Mouse (Mus musculus) left cerebral cortex, adult 18-20 months (tissue): ENCODE data around the gene Nckap5l. TPM values are rescaled to one million over a fixed set of nuclear protein-coding genes. Genes with fewer than 3 reads are reported as not detected.

ENCODE experiments used
- DNase-seq, 2 experiments: peaks; one replicate each; pipeline ENCODE4 v3.0.0; 2021 to 2022; ENCODE audit warnings: low spot score in 2 of 2, mixed read lengths in 1 of 2
- total RNA-seq, 2 experiments: library from RNA; stranded (reverse); gene quantifications; 2 replicates each; pipeline ENCODE4 v1.2.3; 2021

The Nckap5l gene
- total RNA-seq, 2 experiments from 2014 or later: 17.0 to 19.0 TPM

- no peak for DNase-seq
Observed at GRCm38 (mm10) chr15:99470224-99470761, 12.7 kb upstream of the Nckap5l start.

- no peak for DNase-seq
Observed at GRCm38 (mm10) chr15:99469736-99470135, 12.2 kb upstream of the Nckap5l start.

GRCm38 (mm10) chr15:99469067-99469466 is 11.5 kb upstream of the Nckap5l start:
- DNase-seq: peak; percentile 65 to 81

GRCm38 (mm10) chr15:99463194-99463593 is 5.6 kb upstream of the Nckap5l start:
- no peak for DNase-seq

- peak; percentile 34 to 53 for DNase-seq
Observed at GRCm38 (mm10) chr15:99456963-99457605, 464 bp downstream of the Nckap5l start.

DNA sequence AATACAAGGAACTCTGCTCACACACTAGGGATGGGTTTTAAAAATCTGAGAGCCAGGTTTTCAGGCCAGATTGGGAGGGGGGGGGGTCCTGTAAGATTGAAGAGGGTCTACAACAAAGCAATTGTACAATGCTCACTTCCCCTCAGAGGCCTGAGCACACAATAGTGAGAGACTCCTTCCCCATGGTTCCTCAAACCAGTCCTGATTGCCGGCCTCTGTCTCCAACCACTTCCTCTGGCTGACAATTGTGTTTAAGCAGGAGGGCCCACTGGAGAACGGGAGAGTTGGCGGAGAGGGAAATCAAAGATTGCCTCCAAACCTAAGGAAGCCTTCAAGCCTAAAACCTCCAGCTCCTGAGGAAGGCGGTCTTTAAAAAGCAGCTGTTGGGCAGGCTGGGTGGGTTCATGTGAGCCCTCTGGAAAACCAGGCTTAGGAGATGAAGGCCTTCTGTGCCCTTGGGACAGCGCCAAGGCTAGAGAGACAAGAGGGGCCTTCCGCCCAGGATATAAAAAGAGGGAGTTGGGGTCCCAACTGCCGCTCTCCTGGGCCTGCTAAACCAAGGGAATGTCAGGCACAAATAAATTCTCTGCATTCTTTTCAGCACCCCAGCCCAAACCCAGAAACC is 1.1 kb downstream of the Nckap5l start:
- DNase-seq: no peak

DNA sequence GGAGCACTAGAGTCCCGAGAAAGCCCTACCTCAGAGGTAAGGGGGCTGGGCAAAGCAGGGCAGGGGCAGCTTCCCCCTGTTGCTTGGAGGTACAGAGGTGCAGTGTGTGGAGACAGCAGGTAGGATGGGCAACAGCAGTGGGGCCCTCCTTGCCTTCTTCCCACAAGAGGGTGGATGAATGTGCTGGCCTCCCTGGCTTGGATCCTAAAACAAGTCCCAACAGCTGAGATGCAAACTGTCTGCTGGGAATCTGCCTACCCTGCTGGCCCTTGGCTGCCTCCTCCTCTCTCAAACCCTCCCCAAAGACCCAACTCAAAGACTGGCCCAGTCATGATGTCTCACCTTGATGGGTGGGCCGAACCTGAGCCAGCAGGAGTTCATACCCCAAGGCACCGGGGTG is 2.1 kb downstream of the Nckap5l start:
- DNase-seq: no peak

- no peak for DNase-seq
Observed at GRCm38 (mm10) chr15:99454585-99455279, 2.8 kb downstream of the Nckap5l start.

DNA sequence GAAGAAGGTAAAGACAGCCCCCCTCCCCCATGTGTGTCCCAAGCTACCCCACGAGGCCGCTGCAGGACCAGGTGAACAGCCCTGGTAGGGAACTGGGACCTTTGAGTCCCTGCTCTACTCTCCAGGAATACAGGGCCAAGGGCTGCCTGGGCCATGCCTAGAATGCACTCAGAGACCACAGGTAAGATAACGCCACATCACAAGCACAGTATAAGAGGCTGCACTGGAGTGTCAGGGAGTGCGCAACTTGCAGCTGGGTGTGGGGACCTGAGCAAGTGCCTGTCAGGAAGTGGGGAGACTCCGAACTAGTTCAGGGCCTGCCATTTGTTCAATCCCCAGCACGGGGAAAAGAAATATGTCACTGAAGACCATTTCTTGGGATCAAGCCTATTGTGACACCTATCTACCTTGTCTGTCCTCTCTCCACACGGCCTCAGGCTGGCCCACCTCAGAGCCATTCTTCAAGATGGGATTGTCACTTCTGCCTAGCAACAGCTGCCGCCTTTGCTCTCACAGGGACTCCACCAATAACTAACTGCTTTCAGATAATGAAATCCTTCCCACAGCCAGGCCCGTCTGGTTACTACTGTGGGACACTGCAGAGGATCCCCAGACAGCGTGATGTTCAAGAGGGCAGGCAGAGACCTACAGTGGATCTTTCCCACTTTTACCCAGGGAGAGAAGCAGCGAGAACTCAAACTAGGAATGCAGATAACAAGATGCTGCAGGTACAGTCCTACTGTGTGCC is 4.2 kb downstream of the Nckap5l start:
- DNase-seq: no peak

- no peak for DNase-seq
Observed at GRCm38 (mm10) chr15:99449751-99450280, 7.7 kb downstream of the Nckap5l start.

DNA sequence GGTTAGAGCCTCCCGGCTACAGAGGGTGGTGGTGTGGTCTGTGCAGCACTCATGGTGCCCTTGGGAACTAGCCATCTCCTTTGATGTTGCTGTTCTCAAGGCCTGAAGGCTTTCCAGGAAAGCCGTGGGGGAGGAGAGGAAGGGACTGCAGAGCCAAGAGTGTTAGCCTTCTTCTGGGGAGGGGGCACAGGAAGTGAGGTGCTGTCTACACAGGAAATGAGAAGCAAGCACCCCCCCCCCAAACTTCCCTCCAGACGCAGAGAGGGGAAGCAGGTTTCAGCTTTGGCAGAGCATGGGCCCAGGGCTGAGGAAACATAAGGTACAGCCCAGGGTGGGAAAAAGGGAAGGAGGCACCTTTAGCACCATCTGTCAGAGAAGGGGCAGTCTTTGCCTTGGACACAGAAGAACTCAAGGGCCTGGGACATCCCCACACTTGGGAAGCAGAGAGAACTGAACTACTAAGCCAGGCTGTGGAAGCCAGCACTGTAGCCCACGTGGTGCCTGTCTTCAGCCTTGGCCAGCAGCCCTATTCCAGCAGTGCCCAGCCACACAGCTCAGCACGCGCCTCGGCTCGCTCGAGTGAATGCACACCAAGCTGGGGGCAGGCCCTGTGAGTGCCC is 8.3 kb downstream of the Nckap5l start:
- peak; percentile 63 to 69 for DNase-seq

DNA sequence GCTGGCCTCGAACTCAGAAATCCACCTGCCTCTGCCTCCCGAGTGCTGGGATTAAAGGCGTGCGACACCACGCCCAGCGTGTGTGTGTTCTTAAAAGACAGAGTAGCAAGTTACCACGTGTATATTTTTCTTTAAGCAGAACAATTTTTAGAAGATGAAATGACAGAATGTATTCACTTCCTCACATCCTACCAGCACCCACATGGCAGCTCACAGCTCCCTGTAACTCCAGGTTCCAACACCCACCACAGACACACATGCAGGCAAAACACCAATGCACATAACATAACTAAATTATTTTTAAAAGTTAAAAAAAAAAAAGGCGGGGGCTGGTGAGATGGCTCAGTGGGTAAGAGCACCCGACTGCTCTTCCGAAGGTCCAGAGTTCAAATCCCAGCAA is 11.4 kb downstream of the Nckap5l start:
- peak in 1 of 2 experiments; percentile 30 for DNase-seq

- DNase-seq: no peak
Observed at GRCm38 (mm10) chr15:99445567-99445966, 12.0 kb downstream of the Nckap5l start.

- no peak for DNase-seq
Observed at GRCm38 (mm10) chr15:99442358-99442757, 15.2 kb downstream of the Nckap5l start.

DNA sequence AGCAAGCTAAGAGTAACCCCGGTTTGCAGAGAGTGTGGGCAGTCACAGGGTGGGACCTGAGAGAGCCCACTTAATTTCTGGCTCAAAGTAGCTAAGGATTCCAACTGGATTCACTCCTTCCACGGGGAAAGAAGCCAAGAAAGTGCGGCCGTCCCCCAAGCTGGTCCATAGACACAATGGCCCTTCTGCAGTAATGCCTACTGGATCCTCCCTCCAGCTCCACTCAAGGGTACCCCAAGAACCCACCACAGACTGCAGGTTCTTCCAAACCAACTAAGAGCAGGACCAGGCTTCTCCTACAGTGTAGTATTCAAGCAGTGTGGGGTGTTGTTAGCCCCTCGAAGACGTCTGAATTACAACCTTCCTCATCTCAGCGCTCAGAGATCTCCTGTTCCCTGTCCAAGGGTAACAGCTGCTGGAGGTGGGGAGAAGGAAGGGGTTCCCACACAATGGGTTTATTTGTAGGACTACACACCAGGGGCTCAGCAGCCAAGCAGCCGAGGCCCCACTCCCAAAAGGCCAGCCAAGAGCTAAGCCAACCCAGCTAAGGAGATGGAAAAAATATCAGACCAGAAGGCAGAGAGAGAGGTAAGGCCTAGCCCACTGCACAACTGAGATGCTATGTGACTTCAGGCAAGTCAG is 16.6 kb downstream of the Nckap5l start:
- DNase-seq: no peak

- no peak for DNase-seq
Observed at GRCm38 (mm10) chr15:99440112-99440815, 17.3 kb downstream of the Nckap5l start.

- DNase-seq: no peak
Observed at GRCm38 (mm10) chr15:99438966-99439698, 18.4 kb downstream of the Nckap5l start.

- DNase-seq: no peak
Observed at GRCm38 (mm10) chr15:99433913-99434312, 23.6 kb downstream of the Nckap5l start.
